ENCODE assay signal across 11 mouse cellular contexts in genomic region chr4:84015552-84016169, GRCm38 (mm10).
DNase-seq lines count a peak whose midpoint lies in the region; ATAC-seq and TF ChIP-seq lines count a peak whose summit lies in the region.
"Had no signal": no experiment of that assay in that cellular context is flagged by ENCODE, and none has a peak within 500 bp of the region (broad histone marks: within the 10 kb centered on the region; RNA-seq: fewer than 3 reads in every experiment).

No protein-coding gene starts in this region.

- ATAC-seq in lung, postnatal 0 days: peak; percentile 44; the same call in 1 of the 2 replicates
- ATAC-seq in hindbrain, postnatal 0 days: no peak; the same call in 1 of the 2 replicates
- no peak for ATAC-seq in hindbrain, embryonic 16.5 days
- ATAC-seq: forebrain, embryonic 14.5 days had no signal

- H3K36me3 ChIP-seq in lung, postnatal 0 days (ENCODE audit: insufficient read depth, low read length): no peaks in the 10 kb centered on the region
- H3K36me3 ChIP-seq in hindbrain, postnatal 0 days (ENCODE audit: insufficient read depth, low read length): no peaks in the 10 kb centered on the region
- no peaks in the 10 kb centered on the region for H3K36me3 ChIP-seq in hindbrain, embryonic 16.5 days (ENCODE audit: control insufficient read depth, insufficient read depth, low read length)
- H3K36me3 ChIP-seq: hindbrain, embryonic 15.5 days had no signal

- no peak overlapping the region for H3K27ac ChIP-seq in lung, postnatal 0 days (ENCODE audit: low read length)
- H3K27ac ChIP-seq in hindbrain, postnatal 0 days: no peak overlapping the region
- H3K27ac ChIP-seq in hindbrain, embryonic 16.5 days (ENCODE audit: low read depth, low read length): no peak overlapping the region
- H3K27ac ChIP-seq: hindbrain, embryonic 15.5 days had no signal

- 70% methylated on average over 8 of the region's 8 CpGs for WGBS in lung, postnatal 0 days
- WGBS in hindbrain, postnatal 0 days: 79% methylated on average over 8 of the region's 8 CpGs
- WGBS in hindbrain, embryonic 16.5 days: 86% methylated on average over 8 of the region's 8 CpGs

- DNase-seq in cerebellum, postnatal 10 days: peak; percentile 39 to 52
- no peak for DNase-seq in cerebellum, adult 8-10 months
- peak; percentile 11 for DNase-seq in lung, postnatal 0 days (ENCODE audit: low spot score)
- no peak for DNase-seq in lung, postnatal 36 days
- peak; percentile 70 to 75 for DNase-seq in heart, postnatal 10 days
- no peak for DNase-seq in urinary bladder, postnatal 36 days (ENCODE audit: low spot score in 2 of 2)
- no peak for DNase-seq in hindbrain, postnatal 0 days (ENCODE audit: low spot score)
- DNase-seq: kidney, postnatal 10 days had no signal

- no peaks in the 10 kb centered on the region for H3K9me3 ChIP-seq in lung, postnatal 0 days (ENCODE audit: low read length)
- H3K9me3 ChIP-seq in hindbrain, postnatal 0 days (ENCODE audit: low read length): no peaks in the 10 kb centered on the region
- H3K9me3 ChIP-seq in hindbrain, embryonic 16.5 days (ENCODE audit: control insufficient read depth, low read length): no peaks in the 10 kb centered on the region
- H3K9me3 ChIP-seq: hindbrain, embryonic 15.5 days had no signal

- no peak overlapping the region for H3K4me2 ChIP-seq in lung, postnatal 0 days (replicated peaks; ENCODE audit: low read depth, low read length)
- H3K4me2 ChIP-seq in hindbrain, postnatal 0 days (ENCODE audit: low read depth, low read length): no peak overlapping the region
- H3K4me2 ChIP-seq in hindbrain, embryonic 16.5 days (ENCODE audit: low read length): no peak overlapping the region
- H3K4me2 ChIP-seq: hindbrain, embryonic 15.5 days had no signal

- H3K4me1 ChIP-seq in lung, postnatal 0 days (ENCODE audit: insufficient read depth, low read depth, low read length): no peaks in the 10 kb centered on the region
- no peaks in the 10 kb centered on the region for H3K4me1 ChIP-seq in hindbrain, postnatal 0 days (ENCODE audit: insufficient read depth, low read length)
- H3K4me1 ChIP-seq in hindbrain, embryonic 16.5 days (ENCODE audit: control insufficient read depth, insufficient read depth, low read depth, low read length): no peaks in the 10 kb centered on the region
- H3K4me1 ChIP-seq: hindbrain, embryonic 15.5 days had no signal

- no peak overlapping the region for H3K4me3 ChIP-seq in lung, postnatal 0 days (ENCODE audit: low read depth, low read length)
- H3K4me3 ChIP-seq in hindbrain, postnatal 0 days (ENCODE audit: low read length): no peak overlapping the region
- H3K4me3 ChIP-seq in hindbrain, embryonic 16.5 days (ENCODE audit: low read length): no peak overlapping the region
- H3K4me3 ChIP-seq: hindbrain, embryonic 15.5 days had no signal

- no peak overlapping the region for H3K9ac ChIP-seq in lung, postnatal 0 days (replicated peaks; ENCODE audit: low read depth)
- H3K9ac ChIP-seq in hindbrain, postnatal 0 days (replicated peaks; ENCODE audit: low read length): no peak overlapping the region
- no peak overlapping the region for H3K9ac ChIP-seq in hindbrain, embryonic 16.5 days (ENCODE audit: low read depth, low read length)
- H3K9ac ChIP-seq: hindbrain, embryonic 15.5 days had no signal

- no peaks in the 10 kb centered on the region for H3K27me3 ChIP-seq in lung, postnatal 0 days (replicated peaks; ENCODE audit: insufficient read depth, low read length)
- H3K27me3 ChIP-seq in hindbrain, postnatal 0 days (ENCODE audit: insufficient read depth, low read length): no peaks in the 10 kb centered on the region
- H3K27me3 ChIP-seq in hindbrain, embryonic 16.5 days (replicated peaks; ENCODE audit: control insufficient read depth, insufficient read depth, low read length): no peaks in the 10 kb centered on the region
- H3K27me3 ChIP-seq: hindbrain, embryonic 15.5 days had no signal

- intact Hi-C loops in heart, postnatal 10 days (cut with DNase I): loop anchor here (10.0 kb wide), 1 partner anchor 221 kb away; no protein-coding TSS in a partner anchor

- TF ChIP-seq EP300 in lung, postnatal 0 days (IDR thresholded peaks at IDR 0.05): no peak

- no peak for TF ChIP-seq CTCF in lung, postnatal 0 days (IDR thresholded peaks at IDR 0.05)
- TF ChIP-seq CTCF in hindbrain, postnatal 0 days (IDR thresholded peaks at IDR 0.05; ENCODE audit: low read depth): no peak

Comparison
In these comparisons a context has a peak if more than half of its experiments do, and no peak if none do; other contexts are left out.
1. DNase-seq: peak in cerebellum, postnatal 10 days (2 of 2), lung, postnatal 0 days (single experiment) and heart, postnatal 10 days (2 of 2); none in cerebellum, adult 8-10 months (single experiment), lung, postnatal 36 days (single experiment), urinary bladder, postnatal 36 days (0 of 2) and hindbrain, postnatal 0 days (single experiment).